Mouse (Mus musculus): ENCODE measurements around the gene Med20. TPM values are rescaled to one million over a fixed set of nuclear protein-coding genes. Genes with fewer than 3 reads are reported as not detected.
"Not testable (repeated sequence)": the region's sequence is repeated elsewhere in the genome, so short reads cannot be mapped to it uniquely, and the experiment has no call there.

Gene Med20
- polyA plus RNA-seq, 1 experiment from 2014 or later = 38.9 TPM

DNA sequence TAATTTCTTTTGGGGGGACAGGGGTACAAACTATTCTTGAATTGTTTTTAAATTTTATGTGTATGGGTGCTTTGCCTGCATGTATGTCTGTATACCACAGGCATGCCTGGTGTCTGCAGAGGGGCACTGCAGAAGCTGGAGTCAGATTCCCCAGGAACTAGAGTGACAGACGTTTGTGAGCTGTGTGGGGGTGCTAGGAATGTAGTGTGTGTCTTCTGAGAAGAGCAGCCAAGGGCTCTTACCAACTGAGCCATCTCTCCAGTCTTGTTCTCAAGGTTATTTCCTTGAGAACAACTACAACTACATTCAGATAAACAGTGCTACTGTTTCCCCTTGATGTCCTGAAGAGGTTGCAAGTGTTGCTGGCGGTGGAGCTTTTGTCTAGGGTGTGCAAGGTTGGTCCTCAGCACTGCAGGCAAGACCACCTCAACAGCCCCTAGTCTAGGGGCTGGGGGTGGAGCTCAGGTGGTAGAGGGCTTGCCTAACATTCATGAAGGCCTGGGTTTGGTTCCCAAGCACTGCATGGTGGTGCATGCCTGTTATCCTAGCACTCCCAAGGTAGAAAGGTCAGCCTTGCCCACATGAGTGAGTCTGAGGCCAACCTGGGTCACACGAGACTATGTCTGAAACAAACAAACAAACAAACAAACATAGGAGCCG is 20.9 kb downstream of the Med20 start:
- 0 out of 2 replicates have a peak, but pooled peaks cover 6% of the 10 kb centered on the region for H3K36me3 ChIP-seq
- ATAC-seq (ENCODE audit: low read depth) = no peak
- 76% methylated on average over 4 of the region's 4 CpGs for WGBS
- H3K4me2 ChIP-seq = peak overlapping the region; percentile 30
- no peak overlapping the region for H3K4me3 ChIP-seq
- peak overlapping the region; percentile 35; the same call in 1 of the 2 replicates for H3K9ac ChIP-seq
- no peak overlapping the region for H3K27ac ChIP-seq (replicated peaks)
- no peaks in the 10 kb centered on the region for H3K9me3 ChIP-seq
- no peaks in the 10 kb centered on the region for H3K27me3 ChIP-seq
- peaks cover 44% of the 10 kb centered on the region for H3K4me1 ChIP-seq (replicated peaks)

DNA sequence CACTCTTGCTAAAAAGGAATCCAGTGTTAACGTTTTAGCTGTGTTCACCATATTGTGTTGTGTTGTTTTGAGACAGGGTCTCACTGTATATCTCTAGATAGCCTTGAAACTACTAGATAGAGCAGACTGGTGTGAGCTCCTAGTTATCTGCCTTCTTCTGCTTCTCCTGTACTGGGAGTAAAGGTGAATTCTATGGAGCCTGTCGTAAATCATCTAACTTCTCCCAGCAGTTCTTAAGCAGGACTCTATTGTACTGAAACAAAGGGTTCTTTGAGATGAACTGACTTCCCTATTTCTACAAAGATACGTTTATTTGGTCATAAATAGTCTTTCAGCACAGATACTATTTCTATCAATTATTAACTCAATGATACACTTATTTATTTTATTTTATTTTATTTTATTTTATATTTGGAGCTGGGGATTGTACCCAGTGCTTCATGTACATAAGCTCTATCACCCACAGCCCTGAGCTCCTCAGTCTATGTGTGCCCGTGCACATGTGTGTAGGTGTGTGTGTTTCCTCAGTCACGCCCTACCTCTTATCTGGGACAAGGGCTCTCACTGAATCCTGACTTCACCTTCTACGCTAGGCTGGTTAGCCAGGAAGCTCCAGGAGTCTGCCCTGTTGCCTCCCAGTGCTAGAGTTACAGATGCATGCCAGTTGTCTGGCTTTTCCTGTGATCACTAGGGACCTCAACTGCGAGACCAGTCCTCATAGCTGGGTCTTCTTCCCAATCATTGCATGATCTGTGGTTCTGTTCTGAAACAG is 22.8 kb downstream of the Med20 start:
- Histone ChIP-seq H3K4me1 (replicated peaks) (peaks cover 41% of the 10 kb centered on the region), H3K27me3 (no peaks in the 10 kb centered on the region), H3K4me2 (no peak overlapping the region), H3K9ac (no peak overlapping the region), H3K27ac (replicated peaks) (no peak overlapping the region), H3K36me3 (0 out of 2 replicates have a peak, but pooled peaks cover 6% of the 10 kb centered on the region), H3K4me3 (no peak overlapping the region), H3K9me3 (no peaks in the 10 kb centered on the region)
- 77% methylated on average over 7 of the region's 7 CpGs for whole genome bisulfite sequencing
- no peak for ATAC-seq (ENCODE audit: low read depth)

DNA sequence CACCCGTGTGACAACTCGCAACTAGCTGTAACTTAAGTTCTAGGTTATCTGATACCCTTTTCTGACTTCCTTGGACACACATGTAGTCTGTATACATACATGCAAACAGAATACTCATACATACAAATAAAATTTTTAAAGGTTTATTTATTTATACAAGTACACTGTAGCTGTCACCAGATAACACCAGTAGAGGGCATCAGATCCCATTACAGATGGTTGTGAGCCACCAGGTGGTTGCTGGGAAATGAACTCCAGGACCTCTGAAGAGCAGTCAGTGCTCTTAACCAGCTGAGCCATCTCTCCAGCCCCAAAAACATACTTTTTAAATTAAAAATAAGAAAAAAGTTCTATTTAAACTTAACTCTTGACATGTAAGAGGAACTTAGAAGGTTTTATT is 31.6 kb downstream of the Med20 start:
- ATAC-seq (ENCODE audit: low read depth) = no peak
- no peaks in the 10 kb centered on the region for H3K9me3 ChIP-seq
- 87% methylated on average over 2 of the region's 2 CpGs for WGBS
- no peak overlapping the region for H3K4me3 ChIP-seq
- H3K27ac ChIP-seq (replicated peaks) = no peak overlapping the region
- no peak overlapping the region for H3K9ac ChIP-seq
- H3K27me3 ChIP-seq = no peaks in the 10 kb centered on the region
- H3K4me1 ChIP-seq (replicated peaks) = peaks cover 8% of the 10 kb centered on the region
- no peaks in the 10 kb centered on the region for H3K36me3 ChIP-seq
- H3K4me2 ChIP-seq = no peak overlapping the region

DNA sequence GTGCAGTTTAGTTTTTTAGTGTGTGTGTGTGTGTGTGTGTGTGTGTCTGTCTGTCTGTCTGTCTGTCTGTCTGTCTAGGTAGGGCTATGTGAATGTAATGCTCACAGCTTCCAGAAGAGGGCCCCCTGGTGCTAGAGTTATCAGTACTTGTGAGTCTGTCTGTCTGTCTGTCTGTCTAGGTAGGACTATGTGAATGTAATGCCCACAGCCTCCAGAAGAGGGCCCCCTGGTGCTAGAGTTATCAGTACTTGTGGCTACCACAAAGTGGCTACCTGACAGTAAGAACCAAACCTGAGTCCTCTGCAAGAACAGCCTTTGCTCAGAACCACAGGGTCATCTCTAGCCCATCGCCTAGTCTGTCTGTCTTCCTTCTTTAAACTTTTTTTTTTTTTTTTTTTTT is 35.3 kb downstream of the Med20 start:
- 84% methylated on average over 1 of the region's 1 CpGs for WGBS
- no peak overlapping the region for H3K4me2 ChIP-seq
- H3K9me3 ChIP-seq = no peaks in the 10 kb centered on the region
- no peak for ATAC-seq (ENCODE audit: low read depth)
- no peak overlapping the region for H3K9ac ChIP-seq
- no peak overlapping the region for H3K4me3 ChIP-seq
- peaks cover 7% of the 10 kb centered on the region; the same call in 1 of the 2 replicates for H3K4me1 ChIP-seq (replicated peaks)
- peaks cover 6% of the 10 kb centered on the region; the same call in 1 of the 2 replicates for H3K36me3 ChIP-seq
- no peak overlapping the region for H3K27ac ChIP-seq (replicated peaks)
- H3K27me3 ChIP-seq = no peaks in the 10 kb centered on the region

DNA sequence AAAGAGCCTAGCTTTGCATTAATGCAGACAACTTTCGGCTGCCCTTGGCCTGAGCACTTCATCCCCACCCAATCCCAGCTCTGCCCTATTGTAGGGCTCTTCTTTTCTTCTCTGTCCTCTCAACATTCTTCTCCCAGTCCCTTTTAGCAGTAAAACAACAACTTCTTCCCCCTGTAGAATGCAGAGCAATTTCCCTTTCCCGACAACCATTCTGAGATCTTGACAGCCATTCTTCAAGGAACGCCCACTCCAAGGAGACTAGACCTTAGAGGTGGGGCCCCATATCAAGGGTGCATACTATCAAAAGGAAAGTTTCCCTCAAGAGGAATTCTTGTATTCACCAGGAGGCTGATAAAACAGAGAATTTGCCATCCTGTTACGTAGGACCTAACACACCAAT is 37.6 kb downstream of the Med20 start:
- Histone ChIP-seq H3K4me3 (no peak overlapping the region), H3K9me3 (no peaks in the 10 kb centered on the region), H3K9ac (no peak overlapping the region), H3K27ac (replicated peaks) (0 out of 2 replicates have a peak overlapping the region, but pooled peaks have one; percentile 13), H3K36me3 (peaks cover 10% of the 10 kb centered on the region; the same call in 1 of the 2 replicates), H3K4me2 (no peak overlapping the region), H3K4me1 (replicated peaks) (peaks cover 7% of the 10 kb centered on the region; the same call in 1 of the 2 replicates), H3K27me3 (no peaks in the 10 kb centered on the region)
- WGBS = 27% methylated on average over 4 of the region's 4 CpGs
- no peak for ATAC-seq (ENCODE audit: low read depth)

DNA sequence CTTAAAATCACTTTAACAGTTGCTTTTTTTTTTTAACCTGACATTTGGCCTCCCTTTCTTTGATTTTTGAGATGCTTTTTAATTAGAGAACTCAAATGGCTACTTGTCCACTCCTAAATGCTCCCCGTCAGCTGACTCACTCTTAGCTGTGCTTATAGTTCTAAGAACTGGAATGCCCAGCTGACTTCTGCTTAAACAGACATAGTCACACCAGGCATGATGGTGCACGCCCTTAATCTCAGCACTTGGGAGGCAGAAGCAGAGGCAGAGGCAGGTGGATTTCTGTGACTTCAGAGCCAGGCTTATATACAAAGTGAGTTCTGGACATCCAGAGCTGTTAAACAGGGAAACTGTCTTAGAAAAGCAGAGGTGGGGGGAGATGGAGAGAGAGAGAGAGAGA is 40.6 kb downstream of the Med20 start:
- Histone ChIP-seq H3K9ac (no peak overlapping the region), H3K36me3 (peaks cover 10% of the 10 kb centered on the region; the same call in 1 of the 2 replicates), H3K27me3 (no peaks in the 10 kb centered on the region), H3K4me3 (no peak overlapping the region), H3K4me1 (replicated peaks) (peaks cover 7% of the 10 kb centered on the region; the same call in 1 of the 2 replicates), H3K9me3 (no peaks in the 10 kb centered on the region), H3K27ac (replicated peaks) (no peak overlapping the region), H3K4me2 (no peak overlapping the region)
- no peak for ATAC-seq (ENCODE audit: low read depth)
- 74% methylated on average over 2 of the region's 2 CpGs for WGBS

DNA sequence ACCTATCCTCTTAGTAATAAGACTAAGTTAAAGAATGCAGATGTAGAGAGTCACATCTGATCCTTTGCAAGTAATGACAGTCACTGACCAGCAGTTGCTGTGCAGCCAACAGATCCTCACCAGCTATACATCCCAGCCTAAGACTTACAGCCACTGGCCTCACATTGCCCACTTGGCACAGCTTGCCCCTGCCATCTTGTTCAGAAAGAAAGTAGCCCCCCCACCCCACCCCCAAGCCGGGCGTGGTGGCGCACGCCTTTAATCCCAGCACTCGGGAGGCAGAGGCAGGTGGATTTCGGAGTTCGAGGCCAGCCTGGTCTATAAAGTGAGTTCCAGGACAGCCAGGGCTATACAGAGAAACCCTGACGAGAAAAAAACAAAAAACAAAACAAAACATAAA is 43.0 kb downstream of the Med20 start:
- not testable (repeated sequence) for H3K27me3 ChIP-seq; ATAC-seq (ENCODE audit: low read depth); H3K9ac ChIP-seq; H3K4me1 ChIP-seq (replicated peaks); H3K27ac ChIP-seq (replicated peaks); H3K9me3 ChIP-seq; H3K4me2 ChIP-seq; H3K4me3 ChIP-seq
- 95% methylated on average over 8 of the region's 8 CpGs for WGBS
- H3K36me3 ChIP-seq = peaks cover 10% of the 10 kb centered on the region; the same call in 1 of the 2 replicates

DNA sequence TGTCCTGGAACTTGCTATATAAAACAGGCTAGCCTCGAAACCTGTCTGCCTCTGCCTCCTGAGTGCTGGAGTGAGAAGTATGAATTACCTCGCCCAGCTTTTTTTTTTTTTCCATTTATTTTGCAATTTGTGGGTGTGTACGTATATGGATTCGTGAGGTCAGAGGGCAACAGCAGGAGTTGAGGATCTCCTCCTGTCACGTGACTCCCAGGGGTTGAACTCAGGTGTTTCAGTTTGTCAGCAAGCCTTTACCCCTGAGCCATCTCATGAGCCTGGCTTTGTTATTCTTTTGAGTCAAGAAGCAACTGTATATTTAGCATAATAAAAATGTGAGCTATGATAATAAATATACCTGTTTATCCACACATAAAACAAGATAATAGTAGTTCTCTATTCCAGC is 44.3 kb downstream of the Med20 start:
- H3K4me3 ChIP-seq = no peak overlapping the region
- ATAC-seq (ENCODE audit: low read depth) = no peak
- no peak overlapping the region for H3K9ac ChIP-seq
- H3K36me3 ChIP-seq = 0 out of 2 replicates have a peak, but pooled peaks cover 12% of the 10 kb centered on the region
- H3K4me1 ChIP-seq (replicated peaks) = no peaks in the 10 kb centered on the region
- no peaks in the 10 kb centered on the region for H3K9me3 ChIP-seq
- no peaks in the 10 kb centered on the region for H3K27me3 ChIP-seq
- H3K4me2 ChIP-seq = no peak overlapping the region
- no peak overlapping the region for H3K27ac ChIP-seq (replicated peaks)
- 88% methylated on average over 5 of the region's 5 CpGs for WGBS

DNA sequence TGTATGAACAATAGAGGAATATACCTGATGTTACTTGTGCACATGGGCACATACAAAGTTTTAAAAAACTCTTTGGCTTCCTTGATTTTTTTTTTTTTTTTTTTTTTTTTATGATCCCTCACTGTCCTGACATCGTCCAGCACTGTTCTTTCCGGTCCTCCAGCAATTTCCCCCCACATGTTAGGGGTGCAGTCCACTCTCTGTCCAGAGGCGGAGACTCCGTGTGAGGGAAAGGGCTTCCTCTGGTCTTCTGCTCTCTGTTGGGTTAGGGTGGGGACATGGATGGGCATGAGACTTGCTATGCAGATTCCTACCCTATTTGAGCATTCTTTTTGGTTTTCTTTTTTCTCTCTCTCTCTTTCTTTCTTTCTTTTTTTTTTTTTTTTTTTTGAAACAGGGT is 46.5 kb downstream of the Med20 start:
- ATAC-seq (ENCODE audit: low read depth) = no peak
- WGBS = 85% methylated on average over 4 of the region's 4 CpGs
- H3K27me3 ChIP-seq = no peaks in the 10 kb centered on the region
- H3K36me3 ChIP-seq = 0 out of 2 replicates have a peak, but pooled peaks cover 12% of the 10 kb centered on the region
- no peak overlapping the region for H3K9ac ChIP-seq
- no peak overlapping the region for H3K4me2 ChIP-seq
- no peaks in the 10 kb centered on the region for H3K9me3 ChIP-seq
- H3K4me1 ChIP-seq (replicated peaks) = peaks cover 7% of the 10 kb centered on the region
- H3K27ac ChIP-seq (replicated peaks) = no peak overlapping the region
- no peak overlapping the region for H3K4me3 ChIP-seq

DNA sequence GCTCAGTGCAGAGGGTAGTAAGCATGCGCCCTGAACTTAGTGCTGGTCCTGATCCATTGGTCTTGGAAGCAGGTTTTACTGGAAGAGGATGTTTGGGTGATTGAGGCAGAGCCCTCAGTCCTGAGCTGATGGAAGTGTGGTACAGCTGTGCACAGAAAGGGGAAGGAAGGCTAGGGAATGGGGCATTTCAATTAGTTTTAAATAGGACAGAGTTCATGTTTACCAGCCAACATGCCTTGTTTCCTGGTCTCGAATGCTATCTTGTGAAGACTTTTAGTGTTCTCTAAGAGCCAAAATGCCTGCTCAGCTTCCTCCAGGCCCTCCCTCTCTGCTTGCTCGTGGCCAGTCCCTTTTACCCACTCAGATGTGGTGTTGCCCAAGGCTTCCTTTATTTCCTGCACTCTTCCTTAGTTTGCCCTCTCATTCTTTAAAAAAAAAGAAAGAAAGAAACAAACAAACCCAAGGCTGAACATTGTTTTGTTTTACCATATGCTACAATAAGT is 47.4 kb downstream of the Med20 start:
- H3K9ac ChIP-seq = no peak overlapping the region
- H3K4me1 ChIP-seq (replicated peaks) = peaks cover 13% of the 10 kb centered on the region
- ATAC-seq (ENCODE audit: low read depth) = no peak

DNA sequence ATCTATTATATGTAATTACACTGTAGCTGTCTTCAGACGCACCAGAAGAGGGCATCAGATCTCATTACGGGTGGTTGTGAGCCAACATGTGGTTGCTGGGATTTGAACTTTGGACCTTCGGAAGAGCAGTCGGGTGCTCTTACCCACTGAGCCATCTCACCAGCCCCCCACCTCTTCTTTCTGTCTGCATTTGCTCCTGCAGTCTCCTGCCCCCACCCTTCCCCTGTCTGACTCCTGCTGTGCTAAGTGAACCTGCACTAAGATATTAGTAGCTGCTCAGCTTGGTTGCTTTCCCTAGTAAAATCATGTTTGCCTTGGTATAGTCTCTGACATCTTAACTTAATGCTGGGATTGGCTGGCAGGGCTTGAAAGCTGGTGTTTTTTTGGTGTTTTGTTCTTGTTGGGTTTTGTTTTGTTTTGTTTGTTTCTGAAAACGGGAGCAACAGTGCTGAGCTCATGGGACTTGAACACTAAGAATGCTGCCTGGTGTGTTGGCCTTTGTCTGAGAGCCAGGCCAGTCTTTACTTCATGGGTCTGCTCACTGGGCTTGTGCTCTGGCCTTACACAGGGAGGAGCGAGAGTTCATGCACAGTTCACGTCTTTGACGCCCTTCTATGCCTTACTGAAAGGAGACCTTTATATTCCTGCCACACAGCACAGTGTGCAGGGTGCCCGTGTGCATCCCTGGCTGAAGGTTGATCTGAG is 51.8 kb downstream of the Med20 start:
- WGBS = 25% methylated on average over 9 of the region's 9 CpGs
- H3K4me1 ChIP-seq (replicated peaks) = peaks cover 13% of the 10 kb centered on the region
- H3K27me3 ChIP-seq = no peaks in the 10 kb centered on the region
- no peak overlapping the region for H3K4me2 ChIP-seq
- H3K27ac ChIP-seq (replicated peaks) = peak overlapping the region; percentile 46; the same call in 1 of the 2 replicates
- H3K36me3 ChIP-seq = 0 out of 2 replicates have a peak, but pooled peaks cover 11% of the 10 kb centered on the region
- no peak overlapping the region for H3K9ac ChIP-seq
- no peak overlapping the region for H3K4me3 ChIP-seq
- peak; percentile 85 for ATAC-seq (ENCODE audit: low read depth)
- no peaks in the 10 kb centered on the region for H3K9me3 ChIP-seq

More for the DNA sequence above, 47.4 kb downstream of the Med20 start:
- no peak overlapping the region for H3K4me2 ChIP-seq
- no peaks in the 10 kb centered on the region for H3K9me3 ChIP-seq
- H3K27me3 ChIP-seq = no peaks in the 10 kb centered on the region
- H3K36me3 ChIP-seq = 0 out of 2 replicates have a peak, but pooled peaks cover 8% of the 10 kb centered on the region
- no peak overlapping the region for H3K27ac ChIP-seq (replicated peaks)
- H3K4me3 ChIP-seq = no peak overlapping the region
- WGBS = 89% methylated on average over 3 of the region's 3 CpGs

DNA sequence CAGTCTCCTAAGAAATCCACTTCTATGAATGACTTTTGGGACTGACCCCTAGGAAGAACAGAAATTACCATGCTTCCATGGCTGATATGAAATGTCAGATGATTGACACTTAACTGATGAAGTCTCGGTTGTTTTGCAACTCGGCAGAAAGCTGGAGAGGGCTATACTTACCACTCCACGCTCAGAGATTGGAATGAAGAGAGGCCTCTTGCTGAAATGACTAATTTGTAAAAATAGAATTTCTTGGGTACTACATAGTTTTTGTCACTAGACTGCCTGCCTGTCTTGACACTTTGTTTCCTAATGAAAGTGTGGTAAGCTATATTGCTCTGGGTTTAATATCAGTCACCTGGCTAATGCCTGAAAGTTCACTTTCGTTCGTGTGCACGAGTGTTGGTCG is 53.1 kb downstream of the Med20 start:
- peaks cover 19% of the 10 kb centered on the region for H3K4me1 ChIP-seq (replicated peaks)
- no peaks in the 10 kb centered on the region for H3K9me3 ChIP-seq
- H3K27me3 ChIP-seq = no peaks in the 10 kb centered on the region
- H3K9ac ChIP-seq = no peak overlapping the region
- ATAC-seq (ENCODE audit: low read depth) = no peak
- H3K4me3 ChIP-seq = no peak overlapping the region
- H3K4me2 ChIP-seq = no peak overlapping the region
- 85% methylated on average over 7 of the region's 7 CpGs for WGBS
- H3K27ac ChIP-seq (replicated peaks) = no peak overlapping the region
- H3K36me3 ChIP-seq = 0 out of 2 replicates have a peak, but pooled peaks cover 11% of the 10 kb centered on the region
